Mouse (Mus musculus) left cerebral cortex, postnatal 10 days (tissue): ENCODE results near the gene Sap18b. TPM values are rescaled to one million over a fixed set of nuclear protein-coding genes. Genes with fewer than 3 reads are reported as not detected.
"Not testable (repeated sequence)": the region's sequence is repeated elsewhere in the genome, so short reads cannot be mapped to it uniquely, and the experiment has no call there.

Experiments
- DNase-seq, 2 experiments: peaks; one replicate each; pipeline ENCODE4 v3.0.0; 2021 to 2022; ENCODE audit warnings: low spot score in 2 of 2, mixed read lengths in 1 of 2; ENCODE audit errors: extremely low spot score in 1 of 2
- intact Hi-C: fragments of 180-260 bp; cut with DNase I; formaldehyde crosslinking; loops from one replicate; pipeline ENCODE4 v1.15.1; 2025
- total RNA-seq, 2 experiments: library from RNA; stranded (reverse); gene quantifications; 2 replicates each; pipeline ENCODE4 v1.2.3; 2021

Sap18b gene
- total RNA-seq, 2 experiments from 2014 or later, result 101 to 114 TPM

DNA sequence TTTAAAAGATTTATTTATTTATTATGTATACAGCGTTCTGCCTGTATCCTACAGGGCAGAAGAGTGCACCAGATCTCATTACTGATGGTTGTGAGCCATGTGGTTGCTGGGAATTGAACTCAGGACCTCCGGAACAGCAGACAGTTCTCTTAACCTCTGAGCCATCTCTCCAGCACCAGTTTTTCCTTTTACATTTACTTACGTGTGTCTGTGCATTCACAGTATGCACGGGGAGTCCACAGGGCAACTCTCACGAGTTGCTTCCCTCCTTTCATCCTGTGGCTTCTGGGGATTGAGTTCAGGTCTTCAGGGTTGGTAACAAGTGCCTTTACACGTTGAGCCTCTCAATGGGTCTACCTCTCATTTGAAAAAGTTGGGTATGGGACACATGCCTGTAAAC is 29.0 kb downstream of the Sap18b start:
- no peak for DNase-seq
- intact Hi-C loops, result no loop called here

DNA sequence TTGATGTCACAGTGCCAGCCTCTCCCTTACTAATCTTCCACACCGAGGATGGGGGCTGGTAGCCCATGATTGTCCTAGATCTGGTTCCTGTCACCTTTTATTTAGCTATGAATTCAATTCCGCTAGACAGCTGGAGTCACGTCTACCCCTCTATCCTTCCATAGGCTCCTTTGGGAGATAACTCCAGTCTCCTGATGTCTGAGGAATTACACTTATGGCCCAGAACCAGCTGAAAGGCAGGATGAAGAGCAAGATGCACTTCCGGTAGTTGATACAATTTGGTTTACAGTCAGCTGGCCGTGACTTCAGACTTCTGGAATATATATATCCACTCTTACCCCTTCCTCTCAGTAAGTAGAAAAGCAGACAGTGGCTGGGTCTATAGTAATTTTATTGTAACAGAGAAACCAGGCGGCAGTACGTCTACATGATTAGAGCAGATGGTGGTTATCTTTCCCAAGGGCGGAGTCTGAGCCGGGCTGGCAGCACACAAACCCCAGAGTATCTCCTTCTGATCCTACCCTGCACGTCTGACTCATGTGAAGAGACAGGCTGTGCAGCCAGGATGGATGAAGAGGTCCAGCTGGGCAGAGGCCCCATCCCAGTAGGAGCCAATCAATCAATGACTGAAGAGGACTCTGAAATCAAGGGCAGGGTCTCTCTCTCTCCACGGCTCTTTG is 38.8 kb downstream of the Sap18b start:
- intact Hi-C loops, DNase-seq: not testable (repeated sequence)

DNA sequence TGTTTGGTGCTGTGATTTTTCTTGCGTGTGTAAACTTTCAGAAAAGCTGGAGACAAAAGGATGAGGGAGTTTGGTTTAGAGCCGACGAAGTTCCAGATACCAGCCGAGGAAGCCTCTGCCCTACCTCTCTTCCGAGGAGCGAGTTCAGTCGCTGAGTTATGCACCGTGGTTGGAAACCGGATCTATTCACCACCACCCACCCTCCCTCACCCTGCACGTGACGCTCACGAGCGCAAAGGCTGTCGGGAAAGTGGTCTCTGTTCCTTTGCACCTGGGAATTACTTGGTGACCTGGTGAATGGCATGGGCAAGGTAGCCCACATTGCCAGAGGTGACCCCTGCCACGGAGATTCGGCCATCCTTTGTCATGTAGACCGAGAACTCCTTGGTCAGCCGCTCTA is 39.7 kb downstream of the Sap18b start:
- DNase-seq, intact Hi-C loops: not testable (repeated sequence)

DNA sequence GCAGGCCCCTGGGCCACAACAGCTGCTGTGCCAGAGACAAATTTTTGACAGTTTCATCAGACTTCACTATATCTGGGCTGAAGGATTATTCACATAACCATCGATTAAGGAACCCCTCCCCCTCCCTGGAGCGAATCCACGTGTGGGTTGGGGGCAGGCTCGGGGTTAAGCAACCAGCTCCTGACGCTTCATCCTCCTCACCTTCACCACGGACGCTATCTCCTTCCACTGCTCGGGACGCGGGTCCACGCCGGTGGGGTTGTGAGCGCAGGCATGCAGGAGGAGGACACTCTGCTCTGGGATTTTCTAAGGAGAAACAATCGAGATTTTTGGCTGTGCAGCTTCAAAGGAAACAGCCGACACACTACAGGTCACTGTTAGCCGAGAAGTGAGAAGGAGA is 46.5 kb downstream of the Sap18b start:
- no peak for DNase-seq
- intact Hi-C loops, result no loop called here

DNA sequence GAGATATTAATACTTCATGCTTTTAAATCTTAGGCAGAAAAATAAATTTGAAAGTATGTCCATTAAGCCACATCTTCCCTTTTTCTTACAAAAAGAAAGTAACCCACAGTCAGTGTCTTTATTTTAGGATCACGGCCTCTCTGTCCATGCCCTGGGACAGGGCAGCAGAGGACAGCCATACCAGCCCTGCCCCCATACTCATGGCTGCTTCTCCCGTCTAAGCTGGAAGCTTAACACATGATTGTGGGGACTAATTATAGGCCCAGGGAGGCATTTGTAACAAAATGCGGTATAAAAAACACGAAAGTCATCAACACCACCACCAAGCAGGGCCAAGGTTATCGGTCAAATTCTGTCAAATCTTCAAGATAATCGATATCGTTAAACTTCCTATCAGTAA is 50.1 kb downstream of the Sap18b start:
- no peak for DNase-seq
- intact Hi-C loops, result no loop called here

Other genes starting within 250 kb of the Sap18b start
- not detected for gene Prss54, start 249.0 kb upstream of the Sap18b start, total RNA-seq
- 1 to 10 TPM; 1.3 TPM for gene Gins3, start 191.9 kb upstream of the Sap18b start, total RNA-seq
- gene Ndrg4, start 148.4 kb upstream of the Sap18b start, total RNA-seq, result 1,000 to 10,000 TPM; 1,340 to 1,419 TPM
- gene Setd6, start 109.5 kb upstream of the Sap18b start, total RNA-seq, result 10 to 100 TPM; 21.2 to 21.6 TPM
- 100 to 1,000 TPM; 136 to 146 TPM for gene Cnot1, start 17.9 kb upstream of the Sap18b start, total RNA-seq
- gene Slc38a7, start 28.2 kb downstream of the Sap18b start, total RNA-seq, result 10 to 100 TPM; 31.4 to 35.4 TPM
- 100 to 1,000 TPM; 210 to 215 TPM for gene Got2, start 63.2 kb downstream of the Sap18b start, total RNA-seq